Mouse (Mus musculus) left cerebral cortex, postnatal 14 days (tissue): ENCODE data around the gene Cacng6. TPM values are rescaled to one million over a fixed set of nuclear protein-coding genes. Genes with fewer than 3 reads are reported as not detected.
A peak's percentile ranks its signal among the peaks of the same experiment; 100 is the strongest.

Source experiments
- DNase-seq, 2 experiments: peaks; one replicate each; pipeline ENCODE4 v3.0.0; 2021 to 2022; ENCODE audit warnings: low spot score in 2 of 2, mixed read lengths in 1 of 2
- intact Hi-C: fragments of 180-260 bp; cut with DNase I; formaldehyde crosslinking; loops from one replicate; pipeline ENCODE4 v1.15.1; 2025
- microRNA-seq, 2 experiments: library from miRNA; unstranded; fragments of <30 nt; microRNA quantifications; one replicate each; pipeline ENCODE4 v1.2.0; 2022
- total RNA-seq, 2 experiments: library from RNA; stranded (reverse); gene quantifications; 2 replicates each; pipeline ENCODE4 v1.2.3; 2021

The Cacng6 gene
- total RNA-seq, 2 experiments from 2014 or later: 2.0 to 2.7 TPM

DNA sequence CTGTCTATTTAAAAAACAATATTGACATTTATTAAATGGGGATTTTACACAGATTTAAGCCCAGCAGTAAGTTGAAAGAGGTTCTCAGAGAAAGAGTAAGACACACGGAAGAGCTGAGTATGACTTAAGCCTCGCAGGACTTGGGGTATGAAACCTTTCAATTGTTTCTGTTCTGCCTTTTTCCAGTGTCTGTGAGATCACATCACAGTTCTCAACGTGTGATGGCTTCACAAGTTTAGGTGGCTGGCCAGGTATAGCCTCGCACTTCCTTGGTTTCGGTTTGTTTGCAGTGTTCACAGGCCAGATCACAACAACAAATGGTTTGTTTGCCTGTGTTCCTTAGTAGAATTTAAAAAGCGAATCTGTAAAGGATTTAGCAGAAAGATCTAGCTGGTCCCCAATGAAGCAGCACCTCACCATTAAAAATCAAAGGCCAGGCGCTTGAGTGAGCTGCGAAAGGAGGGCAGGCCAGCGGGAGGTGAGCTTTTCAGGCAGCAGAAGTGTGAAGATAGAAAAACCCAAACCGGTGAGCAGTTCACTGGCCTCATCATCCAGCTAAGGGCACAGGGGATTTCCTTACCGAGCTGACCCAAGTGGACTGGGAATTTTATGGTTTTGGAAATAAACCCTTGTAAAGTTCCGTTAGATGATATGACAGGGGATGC lies 29.0 kb downstream of the Cacng6 start:
- DNase-seq: no peak
- intact Hi-C loops: no loop called here

GRCm38 (mm10) chr7:3453486-3454183 lies 29.6 kb downstream of the Cacng6 start:
- intact Hi-C loops: no loop called here
- DNase-seq: no peak

DNA sequence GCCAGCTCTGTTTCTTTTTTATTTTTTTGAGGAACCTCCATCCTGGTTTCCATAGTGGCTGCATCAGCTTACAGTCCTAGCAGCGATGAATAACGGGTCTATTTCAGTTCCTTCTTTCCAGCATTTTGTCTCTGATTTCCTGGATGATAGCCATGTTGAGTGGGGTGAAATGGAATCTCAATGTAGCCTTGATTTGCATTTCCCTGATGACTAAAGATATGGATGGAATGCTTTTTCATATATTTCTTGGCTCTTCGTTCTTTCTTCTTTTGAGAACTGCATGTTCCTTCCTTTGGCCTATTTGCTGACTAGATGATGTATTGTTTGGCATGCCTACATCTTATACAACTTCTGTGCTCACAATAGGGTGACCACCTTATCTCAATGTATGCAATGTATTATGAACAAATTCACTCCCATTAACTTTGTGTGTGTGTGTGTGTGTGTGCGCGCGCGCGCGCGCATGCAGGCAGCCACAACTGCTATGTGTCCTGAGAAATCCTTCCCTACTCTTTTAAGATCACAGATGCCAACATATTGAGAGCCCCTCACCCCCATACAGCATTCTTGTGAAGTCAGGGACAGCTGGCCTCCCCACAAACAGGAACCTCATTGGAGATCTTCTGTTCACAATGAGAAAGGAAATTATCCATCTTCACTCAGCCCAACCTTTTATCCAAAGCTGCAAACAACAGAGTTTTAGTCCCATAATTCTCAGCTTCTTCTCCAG lies 33.3 kb downstream of the Cacng6 start:
- peak; percentile 30 to 65 for DNase-seq
- intact Hi-C loops: no loop called here

DNA sequence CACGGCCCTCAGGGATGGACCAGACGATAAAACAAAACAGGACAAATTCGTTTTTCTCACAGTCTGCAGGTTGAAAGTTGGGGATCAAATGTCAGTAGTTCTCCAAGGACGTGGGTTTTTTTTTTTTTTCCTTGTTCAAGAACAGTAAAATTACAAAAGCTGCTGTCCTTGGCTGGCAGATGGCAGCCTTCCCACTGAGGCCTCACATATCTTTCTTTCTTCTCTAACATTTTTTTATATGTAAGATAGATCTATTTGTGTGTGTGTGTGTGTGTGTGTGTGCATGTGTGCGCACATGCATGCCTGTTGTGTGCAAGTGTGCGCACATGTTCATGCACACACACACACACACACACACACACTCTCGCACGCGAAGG lies 33.8 kb downstream of the Cacng6 start:
- intact Hi-C loops: no loop called here
- no peak for DNase-seq

- peak; percentile 64 to 65 for DNase-seq
- intact Hi-C loops: no loop called here
Measured at GRCm38 (mm10) chr7:3460261-3460660, 36.3 kb downstream of the Cacng6 start.

DNA sequence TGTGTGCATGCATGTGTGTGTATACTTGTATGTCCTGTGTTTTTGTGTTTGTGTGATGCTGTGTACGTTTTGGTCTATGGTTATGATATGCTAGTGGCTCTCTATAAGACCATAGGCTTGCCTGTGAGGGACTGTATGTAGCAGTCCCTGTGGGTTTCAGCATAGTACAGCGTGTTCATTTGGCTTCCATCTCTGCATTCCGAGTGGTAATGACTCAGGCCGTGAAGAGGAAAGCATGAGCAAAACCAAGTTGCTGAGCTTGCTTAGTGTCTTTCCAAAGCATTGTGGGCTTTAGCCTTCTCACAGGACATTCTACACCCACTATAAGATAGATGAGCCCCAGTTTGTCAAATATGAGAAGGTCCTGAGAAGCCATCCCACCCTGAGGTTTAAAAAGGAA lies 39.3 kb downstream of the Cacng6 start:
- no peak for DNase-seq
- intact Hi-C loops: no loop called here

DNA sequence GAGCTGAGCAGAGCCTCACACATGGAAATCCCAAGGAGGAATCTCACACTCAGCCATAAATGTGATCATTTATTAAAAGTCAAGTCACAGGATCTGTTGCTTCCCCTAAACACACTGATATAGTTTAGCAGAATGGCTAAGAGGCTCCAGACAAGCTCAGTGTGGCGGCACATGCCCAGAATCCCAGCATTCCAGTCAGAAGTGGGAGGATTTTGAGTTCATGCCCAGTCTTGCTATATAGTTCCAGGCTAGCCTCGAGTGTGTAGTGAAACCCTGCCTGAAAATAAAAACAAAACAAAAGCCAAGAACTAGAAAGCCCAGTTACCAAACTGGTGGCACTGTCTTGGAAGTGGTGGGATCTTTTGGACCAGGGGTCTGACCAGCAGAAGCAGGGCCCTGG lies 44.6 kb downstream of the Cacng6 start:
- intact Hi-C loops: no loop called here
- DNase-seq: no peak

- no peak for DNase-seq
- intact Hi-C loops: no loop called here
Measured at GRCm38 (mm10) chr7:3472774-3473173, 48.8 kb downstream of the Cacng6 start.

GRCm38 (mm10) chr7:3474291-3475080 lies 50.5 kb downstream of the Cacng6 start:
- intact Hi-C loops: no loop called here
- DNase-seq: peak in 1 of 2 experiments; percentile 16

GRCm38 (mm10) chr7:3476728-3477127 lies 52.7 kb downstream of the Cacng6 start:
- DNase-seq: peak; percentile 47 to 81
- intact Hi-C loops: no loop called here

GRCm38 (mm10) chr7:3481948-3482608 lies 58.1 kb downstream of the Cacng6 start:
- intact Hi-C loops: no loop called here
- DNase-seq: no peak

Small RNAs within 50 kb of the gene (microRNA-seq; reads per million reads assigned to microRNA genes)
- gene Gm23450: 300 to 317 reads per million in 2 experiments

Other genes starting within 250 kb of the Cacng6 start
- under 1 TPM; 0.08 to 0.13 TPM for gene Nlrp12, start 174.5 kb upstream of the Cacng6 start, total RNA-seq
- gene Myadm, start 135.1 kb upstream of the Cacng6 start, total RNA-seq: 100 to 1,000 TPM in 1 of 2 experiments, 10 to 100 TPM in 1; 97.5 to 101 TPM
- gene Prkcg, start 135.0 kb upstream of the Cacng6 start, total RNA-seq: 100 to 1,000 TPM; 352 to 363 TPM
- gene Cacng7, start 91.2 kb upstream of the Cacng6 start, total RNA-seq: 100 to 1,000 TPM; 149 to 171 TPM
- 100 to 1,000 TPM; 176 to 203 TPM for gene Cacng8, start 33.5 kb upstream of the Cacng6 start, total RNA-seq
- not detected for gene Tarm1, start 78.4 kb downstream of the Cacng6 start, total RNA-seq
- 1 to 10 TPM; 1.2 to 1.8 TPM for gene Oscar, start 192.0 kb downstream of the Cacng6 start, total RNA-seq
- gene Ndufa3, start 193.2 kb downstream of the Cacng6 start, total RNA-seq: 100 to 1,000 TPM; 546 to 598 TPM
- 10 to 100 TPM; 37.0 to 43.8 TPM for gene Tfpt, start 205.7 kb downstream of the Cacng6 start, total RNA-seq
- 10 to 100 TPM; 50.9 to 51.1 TPM for gene Prpf31, start 205.8 kb downstream of the Cacng6 start, total RNA-seq
- gene Cnot3, start 221.1 kb downstream of the Cacng6 start, total RNA-seq: 10 to 100 TPM; 49.7 to 55.9 TPM
- 1 to 10 TPM; 4.0 to 4.9 TPM for gene Leng1, start 241.6 kb downstream of the Cacng6 start, total RNA-seq